Mouse (Mus musculus): Measurements from ENCODE around the gene Cdca7.

- TF ChIP-seq CTCF (IDR thresholded peaks at IDR 0.05; ENCODE audit: low read depth) (no peak), EP300 (IDR thresholded peaks at IDR 0.05; ENCODE audit: low read depth) (no peak)
Observed at GRCm38 (mm10) chr2:72478921-72479320, 3.0 kb downstream of the Cdca7 start.

Measured in liver, embryonic 14.5 days (tissue).